Comparison of ENCODE assay signal across 13 mouse cellular contexts in the genomic region with DNA sequence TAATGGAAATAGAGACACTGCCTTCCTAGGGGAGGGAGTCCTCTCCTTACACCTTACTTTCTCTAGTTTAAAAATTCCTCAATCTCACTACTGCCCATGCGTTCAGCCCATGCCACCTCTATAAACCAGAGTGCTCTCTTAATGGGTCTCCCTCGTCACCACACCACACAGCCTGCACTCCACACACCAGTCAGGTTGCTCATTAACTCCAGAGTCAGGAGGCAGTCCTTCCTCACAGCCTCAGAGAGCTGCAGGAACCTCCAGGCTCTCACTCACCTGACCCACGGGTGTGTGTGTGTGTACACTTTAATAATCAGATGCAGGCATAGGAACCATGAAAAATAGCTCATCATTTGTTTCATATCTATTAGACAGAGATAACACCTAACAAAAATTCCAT. TPM values are rescaled to one million over a fixed set of nuclear protein-coding genes. Genes with fewer than 3 reads are reported as not detected.
DNase-seq lines count a peak whose midpoint lies in the region; ATAC-seq and TF ChIP-seq lines count a peak whose summit lies in the region.
"Had no signal": no experiment of that assay in that cellular context is flagged by ENCODE, and none has a peak within 500 bp of the region (broad histone marks: within the 10 kb centered on the region; RNA-seq: fewer than 3 reads in every experiment).

No protein-coding gene starts in this region.

- ATAC-seq in kidney, embryonic 15.5 days (replicated peaks; ENCODE audit: low FRiP score), result peak; percentile 91
- peak; percentile 73 for ATAC-seq in liver, embryonic 16.5 days (ENCODE audit: low read depth)

- no peaks in the 10 kb centered on the region for H3K27me3 ChIP-seq in heart, adult 2 months (ENCODE audit: control insufficient read depth, insufficient read depth, low read length)
- no peaks in the 10 kb centered on the region for H3K27me3 ChIP-seq in kidney, embryonic 15.5 days
- no peaks in the 10 kb centered on the region for H3K27me3 ChIP-seq in liver, embryonic 16.5 days (ENCODE audit: control insufficient read depth, insufficient read depth, low read depth, low read length)
- H3K27me3 ChIP-seq: hindbrain, embryonic 12.5 days; limb, embryonic 12.5 days had no signal

- H3K4me3 ChIP-seq in heart, adult 2 months, result no peak overlapping the region
- no peak overlapping the region for H3K4me3 ChIP-seq in bone marrow macrophage, adult 2 months (ENCODE audit: insufficient read depth, low read length)
- H3K4me3 ChIP-seq in kidney, embryonic 15.5 days (replicated peaks), result no peak overlapping the region
- H3K4me3 ChIP-seq in liver, embryonic 16.5 days (ENCODE audit: low read depth, low read length), result no peak overlapping the region
- H3K4me3 ChIP-seq: hindbrain, embryonic 12.5 days; limb, embryonic 12.5 days had no signal

- 78% methylated on average over 3 of the region's 3 CpGs for WGBS in heart, adult 2 months
- WGBS in kidney, embryonic 15.5 days, result 64% methylated on average over 3 of the region's 3 CpGs
- 54% methylated on average over 3 of the region's 3 CpGs for WGBS in liver, embryonic 16.5 days (ENCODE audit: insufficient replicate concordance)

- no peak for DNase-seq in heart, adult 2 months
- no peak for DNase-seq in heart, postnatal 10 days
- no peak for DNase-seq in testis, postnatal 14 days (ENCODE audit: low spot score)
- no peak for DNase-seq in cerebellum, adult 11 months
- DNase-seq in urinary bladder, postnatal 36 days (ENCODE audit: low spot score in 2 of 2), result no peak
- DNase-seq: adrenal gland, postnatal 36 days; cerebellum, adult 11-12 months; lung, postnatal 4 days had no signal

- no peaks in the 10 kb centered on the region for H3K79me2 ChIP-seq in heart, adult 2 months (replicated peaks; ENCODE audit: control insufficient read depth, insufficient read depth, low read length)

- peak overlapping the region; percentile 17 for H3K9ac ChIP-seq in heart, adult 2 months (ENCODE audit: low read depth, low read length)
- no peak overlapping the region for H3K9ac ChIP-seq in kidney, embryonic 15.5 days
- no peak overlapping the region for H3K9ac ChIP-seq in liver, embryonic 16.5 days (ENCODE audit: low read depth, low read length)
- H3K9ac ChIP-seq: hindbrain, embryonic 12.5 days; limb, embryonic 12.5 days had no signal

- no peaks in the 10 kb centered on the region for H3K9me3 ChIP-seq in kidney, embryonic 15.5 days (replicated peaks)
- no peaks in the 10 kb centered on the region for H3K9me3 ChIP-seq in liver, embryonic 16.5 days (replicated peaks; ENCODE audit: control insufficient read depth, low read length)
- H3K9me3 ChIP-seq: hindbrain, embryonic 12.5 days; limb, embryonic 12.5 days had no signal

- no peak for TF ChIP-seq EP300 in heart, adult 2 months (IDR thresholded peaks at IDR 0.05; ENCODE audit: insufficient read depth, low read depth, low read length)

- H3K4me2 ChIP-seq in kidney, embryonic 15.5 days, result no peak overlapping the region
- H3K4me2 ChIP-seq in liver, embryonic 16.5 days (ENCODE audit: low read depth, low read length), result no peak overlapping the region
- H3K4me2 ChIP-seq: hindbrain, embryonic 12.5 days; limb, embryonic 12.5 days had no signal

- no peak for TF ChIP-seq POLR2A in heart, adult 2 months (IDR thresholded peaks at IDR 0.05; ENCODE audit: insufficient read depth, low read depth, low read length)
- TF ChIP-seq POLR2A in bone marrow macrophage, adult 2 months (IDR thresholded peaks at IDR 0.05; ENCODE audit: borderline replicate concordance, low read depth, low read length), result no peak

- TF ChIP-seq CTCF in heart, adult 2 months (IDR thresholded peaks at IDR 0.05), result no peak
- no peak for TF ChIP-seq CTCF in bone marrow macrophage, adult 2 months (IDR thresholded peaks at IDR 0.05; ENCODE audit: low read depth, low read length)

- H3K36me3 ChIP-seq in heart, adult 2 months (ENCODE audit: control insufficient read depth, insufficient read depth, low read length), result peaks cover 37% of the 10 kb centered on the region
- peaks cover 61% of the 10 kb centered on the region for H3K36me3 ChIP-seq in kidney, embryonic 15.5 days
- H3K36me3 ChIP-seq in liver, embryonic 16.5 days (ENCODE audit: control insufficient read depth, insufficient read depth), result peaks cover 10% of the 10 kb centered on the region

- intact Hi-C loops in heart, adult 2 months (cut with DNase I), result no loop called here
- intact Hi-C loops in heart, postnatal 10 days (cut with DNase I), result loop anchor here (5.0 kb wide), 1 partner anchor 152 kb away; a partner anchor contains a TSS

- H3K27ac ChIP-seq in heart, adult 2 months, result peak overlapping the region; percentile 94
- H3K27ac ChIP-seq in bone marrow macrophage, adult 2 months (ENCODE audit: insufficient read depth, low read depth, low read length), result peak overlapping the region; percentile 5
- H3K27ac ChIP-seq in kidney, embryonic 15.5 days, result no peak overlapping the region
- H3K27ac ChIP-seq in liver, embryonic 16.5 days (ENCODE audit: low read length), result peak overlapping the region; percentile 7; the same call in 1 of the 2 replicates
- H3K27ac ChIP-seq: hindbrain, embryonic 12.5 days; limb, embryonic 12.5 days had no signal

- H3K4me1 ChIP-seq in heart, adult 2 months (ENCODE audit: control insufficient read depth, insufficient read depth, low read length), result peaks cover 19% of the 10 kb centered on the region
- peaks cover 70% of the 10 kb centered on the region for H3K4me1 ChIP-seq in bone marrow macrophage, adult 2 months (ENCODE audit: control insufficient read depth, insufficient read depth, low read length)
- H3K4me1 ChIP-seq in kidney, embryonic 15.5 days, result 0 out of 2 replicates have a peak, but pooled peaks cover 2% of the 10 kb centered on the region
- peaks cover 14% of the 10 kb centered on the region for H3K4me1 ChIP-seq in liver, embryonic 16.5 days (ENCODE audit: control insufficient read depth, low read depth, low read length)
- H3K4me1 ChIP-seq: hindbrain, embryonic 12.5 days; limb, embryonic 12.5 days had no signal

RNA-seq across cellular contexts. Expression of a gene that starts 10.8 kb away (rescaled TPM):
- total RNA-seq in heart, adult 2 months (2021), result 10 to 100 TPM; 24.6 to 26.1 TPM
- polyA plus RNA-seq in heart, adult 2 months (2012; rRNA removed), result 18.7 and 22.5 TPM in 2 replicates
- total RNA-seq in heart, postnatal 10 days (2021), result 10 to 100 TPM; 38.2 to 43.5 TPM
- 98.6 and 100 TPM in 2 replicates for polyA plus RNA-seq in bone marrow macrophage, adult 2 months (2012; ENCODE audit: insufficient read depth, insufficient read length, missing spikeins)
- 29.0 and 32.2 TPM in 2 replicates for polyA plus RNA-seq in kidney, embryonic 15.5 days (2015; fragmentation: Nextera tagmentation; extraction: Ambion mirVana)
- polyA plus RNA-seq in liver, embryonic 16.5 days (2015; fragmentation: Nextera tagmentation; extraction: Ambion mirVana), result 7.8 and 12.3 TPM in 2 replicates
